In the genomic region with DNA sequence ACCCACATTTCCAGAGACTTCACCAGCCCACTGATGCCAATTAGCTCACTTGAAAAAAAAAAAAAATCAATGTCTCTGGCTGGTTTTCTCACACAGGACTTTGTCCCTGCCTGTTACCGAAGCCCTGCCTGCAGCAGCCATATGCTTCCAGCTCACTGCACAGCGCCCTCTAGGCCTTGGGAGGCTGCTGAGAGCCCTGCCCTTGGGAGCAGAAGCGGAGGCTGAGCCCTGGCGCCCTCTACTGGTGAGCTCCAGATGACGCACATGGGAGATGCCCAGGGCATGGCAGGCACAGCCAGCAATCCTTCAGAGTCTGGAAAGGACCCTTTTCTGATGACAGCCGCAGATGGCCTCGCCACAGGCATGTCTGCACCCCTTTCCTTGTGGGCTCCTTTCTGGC, we compare ENCODE assay signal across 9 mouse cellular contexts. TPM values are rescaled to one million over a fixed set of nuclear protein-coding genes. Genes with fewer than 3 reads are reported as not detected.
DNase-seq lines count a peak whose midpoint lies in the region; TF ChIP-seq lines count a peak whose summit lies in the region.
"Had no signal": no experiment of that assay in that cellular context is flagged by ENCODE, and none has a peak within 500 bp of the region (broad histone marks: within the 10 kb centered on the region; RNA-seq: fewer than 3 reads in every experiment).

No protein-coding gene starts in this region.

- H3K9ac ChIP-seq in liver, adult 2 months (ENCODE audit: low read depth, low read length) = no peak overlapping the region

- no peak overlapping the region for H3K27ac ChIP-seq in liver, adult 2 months (replicated peaks; ENCODE audit: insufficient read depth, low read depth, low read length)

- no peak overlapping the region for H3K4me3 ChIP-seq in liver, adult 2 months (ENCODE audit: insufficient read depth, low read depth, low read length)

- WGBS in liver, adult 2 months = 23% methylated on average over 7 of the region's 7 CpGs

- 0 out of 2 replicates have a peak, but pooled peaks cover 2% of the 10 kb centered on the region for H3K27me3 ChIP-seq in liver, adult 2 months (ENCODE audit: control insufficient read depth, insufficient read depth, low read length)

- peak; percentile 99 for TF ChIP-seq CTCF in liver, adult 2 months (IDR thresholded peaks at IDR 0.05; ENCODE audit: low read depth, low read length)

- DNase-seq in urinary bladder, postnatal 25 days (ENCODE audit: low spot score) = peak; percentile 49
- no peak for DNase-seq in urinary bladder, postnatal 10 days (ENCODE audit: low spot score)
- DNase-seq in c-Kit-positive CD71-positive TER-119-negative erythroid progenitor cells, embryonic 14.5 days (ENCODE audit: low read depth) = peak; percentile 72
- peak; percentile 82 for DNase-seq in forelimb bud, embryonic 11.5 days (ENCODE audit: low read depth, low spot score)
- DNase-seq in kidney, adult 9 months = peak; percentile 84
- DNase-seq in liver, adult 2 months (ENCODE audit: extremely low read depth, low read depth, low spot score) = peak; percentile 90
- peak; percentile 68 for DNase-seq in ovary, postnatal 14 days (ENCODE audit: low spot score)
- DNase-seq in thymus, postnatal 10 days (ENCODE audit: low spot score in 2 of 2) = peak; percentile 55 to 81

- no peaks in the 10 kb centered on the region for H3K79me2 ChIP-seq in liver, adult 2 months (ENCODE audit: control insufficient read depth, insufficient read depth, low read length)

- TF ChIP-seq POLR2A in liver, adult 2 months (IDR thresholded peaks at IDR 0.05; ENCODE audit: extremely low read depth, insufficient read depth, low read length) = no peak

- no peaks in the 10 kb centered on the region for H3K36me3 ChIP-seq in liver, adult 2 months (ENCODE audit: control insufficient read depth, insufficient read depth, low read length)

- no peaks in the 10 kb centered on the region for H3K4me1 ChIP-seq in liver, adult 2 months (ENCODE audit: control insufficient read depth, insufficient read depth, low read length)

RNA-seq across cellular contexts. Expression of a gene that starts 12.8 kb away (rescaled TPM):
- not detected in 2 replicates for total RNA-seq in liver, adult 2 months (2014; rRNA removed)
- polyA plus RNA-seq in liver, adult 2 months (2012; rRNA removed) = not detected in 2 replicates
- polyA plus RNA-seq: heart, embryonic 14.5 days had no signal

RNA-seq across cellular contexts. Expression of a gene that starts 16.7 kb away (rescaled TPM):
- not detected in 2 replicates for total RNA-seq in liver, adult 2 months (2014; rRNA removed)
- not detected in 2 replicates for polyA plus RNA-seq in liver, adult 2 months (2012; rRNA removed)
- polyA plus RNA-seq: heart, embryonic 14.5 days had no signal

RNA-seq across cellular contexts. Expression of a gene that starts 42.6 kb away (rescaled TPM):
- 52.6 and 63.1 TPM in 2 replicates for total RNA-seq in liver, adult 2 months (2014; rRNA removed)
- polyA plus RNA-seq in liver, adult 2 months (2012; rRNA removed) = 147 and 163 TPM in 2 replicates
